Mouse (Mus musculus) megakaryocyte, embryonic 14.5 days (primary cell): Measurements from ENCODE around the gene Dusp22. TPM values are rescaled to one million over a fixed set of nuclear protein-coding genes. Genes with fewer than 3 reads are reported as not detected.

Source experiments
- H3K27me3 ChIP-seq: replicated peaks from 2 replicates; pipeline ENCODE3; 2012; ENCODE audit warnings: inconsistent platforms
- H3K36me3 ChIP-seq: replicated peaks from 2 replicates; pipeline ENCODE3; 2012; ENCODE audit warnings: low read length, inconsistent platforms, mixed read lengths
- H3K4me1 ChIP-seq: 2 replicates; pipeline ENCODE4 v1.6.1; 2012; ENCODE audit warnings: inconsistent platforms
- H3K4me3 ChIP-seq: replicated peaks from 2 replicates; pipeline ENCODE3; 2012; ENCODE audit warnings: moderate library complexity, mild to moderate bottlenecking, inconsistent platforms
- H3K9me3 ChIP-seq: 2 replicates; pipeline ENCODE4 v1.6.1; 2012; ENCODE audit warnings: inconsistent platforms
- FLI1 ChIP-seq: IDR thresholded peaks from 2 replicates; pipeline ENCODE4 v1.6.1; 2012; ENCODE audit warnings: low read length, inconsistent platforms, mixed read lengths
- GATA1 ChIP-seq: IDR thresholded peaks from 3 replicates; pipeline ENCODE4 v1.6.1; 2012; ENCODE audit warnings: mixed read lengths, low read length, inconsistent platforms, borderline replicate concordance
- polyA plus RNA-seq: library from polyadenylated mRNA; stranded (reverse); fragments of >175 nt; gene quantifications from 2 replicates; pipeline ENCODE4 v1.2.3, GENCODE M21; 2012; ENCODE audit warnings: low replicate concordance; ENCODE audit not compliant: insufficient read depth

Gene Dusp22
- polyA plus RNA-seq, 1 experiment, result 1.2 TPM

- Histone ChIP-seq H3K4me3 (no peak overlapping the region), H3K9me3 (no peaks in the 10 kb centered on the region), H3K27me3 (peaks cover 7% of the 10 kb centered on the region), H3K4me1 (no peaks in the 10 kb centered on the region), H3K36me3 (no peaks in the 10 kb centered on the region)
- TF ChIP-seq GATA1 (no peak), FLI1 (no peak)
Observed at GRCm38 (mm10) chr13:30713621-30714020, 53.8 kb downstream of the Dusp22 start.

DNA sequence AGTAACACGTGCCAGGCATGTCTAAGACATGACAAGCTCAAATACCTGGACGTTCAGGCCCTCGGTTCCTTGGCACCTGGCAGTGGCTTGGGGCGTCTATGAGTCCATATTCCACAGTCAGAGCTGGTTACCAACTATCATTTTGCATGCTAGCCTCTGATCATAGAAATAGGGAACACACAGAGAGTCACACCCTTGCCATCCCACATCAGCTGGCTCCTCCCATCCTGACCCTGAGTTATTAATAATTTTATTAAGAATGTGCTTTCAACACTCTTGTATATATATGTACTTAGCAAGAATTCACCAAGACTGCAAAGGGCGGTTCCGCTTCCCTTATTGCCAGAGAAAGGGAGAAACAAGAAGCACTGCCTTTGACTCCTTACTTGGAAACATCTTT, 54.8 kb downstream of the Dusp22 start:
- TF ChIP-seq FLI1 (no peak), GATA1 (no peak)

DNA sequence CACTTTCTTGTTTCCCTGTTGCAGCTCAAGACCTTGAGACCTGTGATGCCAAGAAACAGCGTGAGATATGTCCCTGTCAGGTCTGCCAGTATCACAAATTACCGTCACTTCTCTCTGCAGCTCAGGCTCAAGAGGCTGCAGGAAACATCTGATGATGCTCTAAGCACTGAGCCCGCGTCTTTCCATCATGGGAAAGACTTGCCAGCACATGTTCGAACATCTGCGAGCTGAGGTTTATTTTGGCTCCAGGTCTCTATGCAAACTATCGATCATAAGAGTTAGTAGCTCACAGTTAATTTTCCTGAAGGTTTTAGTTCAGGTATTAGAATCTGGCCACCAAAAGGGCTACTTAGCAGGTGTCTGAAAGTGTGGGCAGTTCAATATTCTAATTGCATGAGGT, 55.3 kb downstream of the Dusp22 start:
- H3K9me3 ChIP-seq, result no peaks in the 10 kb centered on the region
- H3K4me3 ChIP-seq, result no peak overlapping the region
- H3K4me1 ChIP-seq, result no peaks in the 10 kb centered on the region
- H3K27me3 ChIP-seq, result peaks cover 7% of the 10 kb centered on the region
- no peaks in the 10 kb centered on the region for H3K36me3 ChIP-seq
- TF ChIP-seq FLI1, result no peak
- TF ChIP-seq GATA1, result no peak

More for the DNA sequence above, 54.8 kb downstream of the Dusp22 start:
- H3K4me3 ChIP-seq, result no peak overlapping the region
- no peaks in the 10 kb centered on the region for H3K9me3 ChIP-seq
- peaks cover 7% of the 10 kb centered on the region for H3K27me3 ChIP-seq
- H3K4me1 ChIP-seq, result no peaks in the 10 kb centered on the region
- no peaks in the 10 kb centered on the region for H3K36me3 ChIP-seq

GRCm38 (mm10) chr13:30715573-30715972, 55.8 kb downstream of the Dusp22 start:
- Histone ChIP-seq H3K4me1 (no peaks in the 10 kb centered on the region), H3K4me3 (no peak overlapping the region), H3K9me3 (no peaks in the 10 kb centered on the region), H3K36me3 (no peaks in the 10 kb centered on the region), H3K27me3 (peaks cover 7% of the 10 kb centered on the region)
- no peak for TF ChIP-seq GATA1
- no peak for TF ChIP-seq FLI1

GRCm38 (mm10) chr13:30716611-30717010, 56.8 kb downstream of the Dusp22 start:
- Histone ChIP-seq H3K4me1 (no peaks in the 10 kb centered on the region), H3K36me3 (no peaks in the 10 kb centered on the region), H3K27me3 (peaks cover 8% of the 10 kb centered on the region), H3K4me3 (no peak overlapping the region), H3K9me3 (no peaks in the 10 kb centered on the region)
- TF ChIP-seq FLI1 (no peak), GATA1 (no peak)

DNA sequence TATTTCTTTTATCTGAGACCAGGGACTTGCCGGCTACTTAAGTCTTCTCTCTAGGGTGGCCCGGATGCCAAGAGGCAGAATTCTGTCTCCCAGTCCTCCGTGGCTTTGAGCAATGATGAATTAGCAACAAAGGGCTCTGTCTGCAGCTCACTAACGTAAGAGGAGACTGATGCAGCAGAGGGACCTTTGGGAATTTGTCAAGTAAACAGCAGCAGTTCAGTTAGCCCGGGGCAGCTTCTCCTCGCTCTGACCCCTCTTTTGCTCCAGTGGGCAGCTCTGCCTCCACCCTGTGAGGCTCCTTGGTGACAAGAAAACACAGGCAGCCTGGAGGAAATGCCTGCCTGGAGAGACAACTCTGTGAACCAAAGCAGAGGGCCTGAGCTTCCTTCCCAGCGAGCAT, 62.8 kb downstream of the Dusp22 start:
- H3K4me3 ChIP-seq, result no peak overlapping the region
- H3K4me1 ChIP-seq, result no peaks in the 10 kb centered on the region
- no peaks in the 10 kb centered on the region for H3K36me3 ChIP-seq
- no peaks in the 10 kb centered on the region for H3K9me3 ChIP-seq
- H3K27me3 ChIP-seq, result peaks cover 5% of the 10 kb centered on the region
- TF ChIP-seq FLI1 (no peak), GATA1 (no peak)

DNA sequence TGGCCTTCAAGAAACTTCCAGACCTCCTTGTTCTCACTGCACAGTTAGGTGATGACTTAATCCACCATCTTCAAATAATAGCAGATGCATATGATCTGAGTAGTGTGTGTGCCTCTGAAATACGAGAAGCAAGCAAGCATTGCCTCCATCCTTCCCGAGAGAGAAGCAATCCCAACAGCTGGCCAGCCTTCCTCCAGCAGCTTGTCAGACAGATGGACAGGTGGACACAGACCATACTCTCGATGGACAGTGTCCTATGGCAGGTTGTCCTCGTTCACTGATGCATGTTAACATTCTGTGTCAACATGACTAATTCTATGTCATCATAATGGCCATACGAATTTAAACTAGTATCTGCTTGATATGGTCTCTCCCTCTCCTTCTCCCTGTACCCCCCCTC, 63.5 kb downstream of the Dusp22 start:
- TF ChIP-seq FLI1 (no peak), GATA1 (no peak)
- Histone ChIP-seq H3K9me3 (no peaks in the 10 kb centered on the region), H3K36me3 (no peaks in the 10 kb centered on the region), H3K27me3 (peaks cover 8% of the 10 kb centered on the region), H3K4me3 (peak overlapping the region; percentile 8), H3K4me1 (no peaks in the 10 kb centered on the region)

DNA sequence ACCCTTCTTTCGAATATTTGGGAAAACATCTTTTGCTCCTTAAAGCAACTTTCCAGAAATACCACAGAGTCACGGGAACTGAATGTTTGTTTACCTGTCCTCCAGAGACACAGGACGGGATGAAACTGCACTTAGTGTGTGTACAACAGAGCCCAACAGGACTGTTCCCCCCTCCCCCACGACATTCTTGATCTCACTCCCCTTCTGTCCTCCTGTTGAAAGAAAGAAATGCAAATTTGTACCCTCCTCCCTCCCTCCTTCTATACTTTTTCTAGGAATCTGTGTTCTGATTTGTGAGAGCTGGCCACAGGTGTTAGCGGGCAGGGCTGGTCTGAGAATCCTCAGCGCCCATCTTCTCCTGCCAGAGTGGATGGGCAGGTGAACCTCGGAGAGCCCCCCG, 64.1 kb downstream of the Dusp22 start:
- no peak for TF ChIP-seq GATA1
- no peak for TF ChIP-seq FLI1
- no peaks in the 10 kb centered on the region for H3K9me3 ChIP-seq
- H3K27me3 ChIP-seq, result peaks cover 8% of the 10 kb centered on the region
- no peaks in the 10 kb centered on the region for H3K36me3 ChIP-seq
- no peaks in the 10 kb centered on the region for H3K4me1 ChIP-seq
- no peak overlapping the region for H3K4me3 ChIP-seq

DNA sequence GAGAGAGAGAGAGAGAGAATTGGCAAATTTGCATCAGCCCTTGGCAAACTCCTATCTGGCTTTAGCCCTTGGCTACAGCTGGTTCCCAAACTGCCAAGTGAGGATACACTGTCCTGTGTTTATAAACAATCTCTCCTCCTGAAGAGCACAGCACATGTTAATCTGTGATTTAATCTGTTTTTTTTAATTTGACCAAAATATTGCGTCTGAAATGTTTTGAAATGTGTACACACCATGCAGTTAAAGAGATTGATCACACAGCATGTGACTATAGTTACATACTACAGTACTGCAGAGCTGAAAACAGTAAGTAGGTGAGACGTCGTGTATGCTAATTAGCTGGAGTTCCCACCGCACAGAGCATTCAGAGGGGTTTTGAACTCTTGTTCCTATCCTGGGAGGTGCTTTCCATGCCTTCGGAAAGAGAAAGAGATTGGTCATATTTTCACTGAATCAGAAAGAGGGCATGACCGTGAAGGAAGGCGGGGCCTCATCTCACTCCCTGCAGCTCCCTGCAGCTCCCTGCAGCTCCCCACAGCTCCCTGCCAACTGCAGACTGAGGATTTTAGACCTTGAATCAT, 65.0 kb downstream of the Dusp22 start:
- Histone ChIP-seq H3K27me3 (peaks cover 8% of the 10 kb centered on the region), H3K4me1 (no peaks in the 10 kb centered on the region)
- no peak for TF ChIP-seq FLI1

DNA sequence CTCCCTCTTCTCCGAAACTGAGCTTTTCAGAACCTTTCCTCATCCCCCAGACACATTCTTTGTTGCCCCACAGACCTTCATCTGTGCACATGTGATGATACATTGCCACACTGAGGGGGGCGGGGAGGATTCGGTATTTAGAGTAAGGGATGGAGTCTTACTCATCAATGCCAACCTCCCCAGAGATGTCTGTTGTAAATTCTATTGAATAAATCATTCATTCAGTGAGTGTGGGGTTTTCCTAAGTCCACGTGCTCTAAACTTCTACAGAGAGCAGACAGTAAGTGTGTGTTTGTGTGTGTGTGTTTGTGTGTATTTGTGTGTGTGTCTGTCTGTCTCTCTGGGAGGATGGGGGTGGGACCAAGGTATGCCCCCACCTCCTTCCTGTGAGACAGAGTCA, 67.1 kb downstream of the Dusp22 start:
- Histone ChIP-seq H3K4me3 (no peak overlapping the region), H3K36me3 (no peaks in the 10 kb centered on the region), H3K27me3 (peaks cover 7% of the 10 kb centered on the region), H3K4me1 (no peaks in the 10 kb centered on the region), H3K9me3 (no peaks in the 10 kb centered on the region)
- no peak for TF ChIP-seq FLI1
- no peak for TF ChIP-seq GATA1

More for the DNA sequence above, 65.0 kb downstream of the Dusp22 start:
- H3K36me3 ChIP-seq, result no peaks in the 10 kb centered on the region
- no peak overlapping the region for H3K4me3 ChIP-seq
- no peaks in the 10 kb centered on the region for H3K9me3 ChIP-seq

- no peaks in the 10 kb centered on the region for H3K36me3 ChIP-seq
- no peaks in the 10 kb centered on the region for H3K9me3 ChIP-seq
- H3K4me1 ChIP-seq, result no peaks in the 10 kb centered on the region
- H3K4me3 ChIP-seq, result no peak overlapping the region
- TF ChIP-seq FLI1, result no peak
- no peak for TF ChIP-seq GATA1
- H3K27me3 ChIP-seq, result peaks cover 4% of the 10 kb centered on the region
Observed at GRCm38 (mm10) chr13:30728155-30728554, 68.4 kb downstream of the Dusp22 start.
